Mouse (Mus musculus): ENCODE data around the gene Setd6. TPM values are rescaled to one million over a fixed set of nuclear protein-coding genes. Genes with fewer than 3 reads are reported as not detected.

The Setd6 gene
- polyA plus RNA-seq, 1 experiment, result 12.6 TPM

GRCm38 (mm10) chr8:95676631-95677030 is 39.0 kb upstream of the Setd6 start, which contains the start of gene Ndrg4:
Gene Ndrg4 (plus strand): TSS chr8:95676980.
- Histone ChIP-seq H3K79me2 (ENCODE audit: control insufficient read depth, insufficient read depth) (peaks cover 32% of the 10 kb centered on the region), H3K27me3 (ENCODE audit: control insufficient read depth, insufficient read depth, insufficient read length) (no peaks in the 10 kb centered on the region), H3K79me3 (ENCODE audit: low read depth) (peaks cover 7% of the 10 kb centered on the region), H3K36me3 (ENCODE audit: control insufficient read depth, insufficient read depth) (no peaks in the 10 kb centered on the region), H3K4me3 (ENCODE audit: insufficient read depth, poor library complexity, severe bottlenecking) (peak within 1 kb of the TSS; percentile 43), H3ac (ENCODE audit: control insufficient read depth, insufficient read length, low read depth) (peak within 1 kb of the TSS; percentile 90)
- no peak for TF ChIP-seq MYOG (IDR thresholded peaks at IDR 0.05; ENCODE audit: control insufficient read depth, extremely low read depth, insufficient read length)
- TF ChIP-seq CEBPB (IDR thresholded peaks at IDR 0.05; ENCODE audit: low read depth), result no peak
- no peak for TF ChIP-seq MAX (IDR thresholded peaks at IDR 0.05)
- TF ChIP-seq USF1 (IDR thresholded peaks at IDR 0.05; ENCODE audit: low read depth), result no peak
- no peak for TF ChIP-seq FOSL1 (IDR thresholded peaks at IDR 0.05; ENCODE audit: insufficient read depth, low read length, poor library complexity, severe bottlenecking)
- TF ChIP-seq MYOD1 (IDR thresholded peaks at IDR 0.05; ENCODE audit: control insufficient read depth, insufficient read length, low read depth), result no peak

- TF ChIP-seq CTCF (IDR thresholded peaks at IDR 0.05; ENCODE audit: control insufficient read depth, insufficient read depth, insufficient read length) (no peak), FOSL1 (IDR thresholded peaks at IDR 0.05; ENCODE audit: insufficient read depth, low read length, poor library complexity, severe bottlenecking) (no peak), MAX (IDR thresholded peaks at IDR 0.05) (no peak)
- H3K4me3 ChIP-seq (ENCODE audit: insufficient read depth, poor library complexity, severe bottlenecking), result peak overlapping the region; percentile 43
- H3ac ChIP-seq (ENCODE audit: control insufficient read depth, insufficient read length, low read depth), result peak overlapping the region; percentile 90
- H3K79me2 ChIP-seq (ENCODE audit: control insufficient read depth, insufficient read depth), result peaks cover 40% of the 10 kb centered on the region
- H3K27me3 ChIP-seq (ENCODE audit: control insufficient read depth, insufficient read depth, insufficient read length), result no peaks in the 10 kb centered on the region
- H3K79me3 ChIP-seq (ENCODE audit: low read depth), result peaks cover 7% of the 10 kb centered on the region
- H3K36me3 ChIP-seq (ENCODE audit: control insufficient read depth, insufficient read depth), result no peaks in the 10 kb centered on the region
Measured at GRCm38 (mm10) chr8:95677591-95678023, 38.1 kb upstream of the Setd6 start.

GRCm38 (mm10) chr8:95678024-95678611 is 37.6 kb upstream of the Setd6 start:
- peak overlapping the region; percentile 43 for H3K4me3 ChIP-seq (ENCODE audit: insufficient read depth, poor library complexity, severe bottlenecking)
- peaks cover 7% of the 10 kb centered on the region for H3K79me3 ChIP-seq (ENCODE audit: low read depth)
- TF ChIP-seq MAX (IDR thresholded peaks at IDR 0.05), result no peak
- peaks cover 46% of the 10 kb centered on the region for H3K79me2 ChIP-seq (ENCODE audit: control insufficient read depth, insufficient read depth)
- no peaks in the 10 kb centered on the region for H3K36me3 ChIP-seq (ENCODE audit: control insufficient read depth, insufficient read depth)
- H3K27me3 ChIP-seq (ENCODE audit: control insufficient read depth, insufficient read depth, insufficient read length), result no peaks in the 10 kb centered on the region
- H3ac ChIP-seq (ENCODE audit: control insufficient read depth, insufficient read length, low read depth), result peak overlapping the region; percentile 90

GRCm38 (mm10) chr8:95688073-95688672 is 27.5 kb upstream of the Setd6 start:
- Histone ChIP-seq H3K27me3 (ENCODE audit: control insufficient read depth, insufficient read depth, insufficient read length) (no peaks in the 10 kb centered on the region), H3K79me3 (ENCODE audit: low read depth) (peaks cover 9% of the 10 kb centered on the region), H3K4me3 (ENCODE audit: insufficient read depth, poor library complexity, severe bottlenecking) (no peak overlapping the region), H3K36me3 (ENCODE audit: control insufficient read depth, insufficient read depth) (no peaks in the 10 kb centered on the region), H3ac (ENCODE audit: control insufficient read depth, insufficient read length, low read depth) (no peak overlapping the region), H3K79me2 (ENCODE audit: control insufficient read depth, insufficient read depth) (peaks cover 27% of the 10 kb centered on the region)
- TF ChIP-seq MYOD1 (IDR thresholded peaks at IDR 0.05; ENCODE audit: control insufficient read depth, insufficient read length, low read depth), result no peak
- no peak for TF ChIP-seq FOSL1 (IDR thresholded peaks at IDR 0.05; ENCODE audit: insufficient read depth, low read length, poor library complexity, severe bottlenecking)
- no peak for TF ChIP-seq CEBPB (IDR thresholded peaks at IDR 0.05; ENCODE audit: low read depth)
- no peak for TF ChIP-seq MYOG (IDR thresholded peaks at IDR 0.05; ENCODE audit: control insufficient read depth, extremely low read depth, insufficient read length)
- no peak for TF ChIP-seq CTCF (IDR thresholded peaks at IDR 0.05; ENCODE audit: control insufficient read depth, insufficient read depth, insufficient read length)
- no peak for TF ChIP-seq USF1 (IDR thresholded peaks at IDR 0.05; ENCODE audit: low read depth)
- no peak for TF ChIP-seq MAX (IDR thresholded peaks at IDR 0.05)

GRCm38 (mm10) chr8:95690929-95691541 is 24.6 kb upstream of the Setd6 start:
- TF ChIP-seq FOSL1 (IDR thresholded peaks at IDR 0.05; ENCODE audit: insufficient read depth, low read length, poor library complexity, severe bottlenecking) (no peak), CTCF (IDR thresholded peaks at IDR 0.05; ENCODE audit: control insufficient read depth, insufficient read depth, insufficient read length) (no peak), MAX (IDR thresholded peaks at IDR 0.05) (no peak), CEBPB (IDR thresholded peaks at IDR 0.05; ENCODE audit: low read depth) (no peak), MYOG (IDR thresholded peaks at IDR 0.05; ENCODE audit: control insufficient read depth, extremely low read depth, insufficient read length) (no peak), USF1 (IDR thresholded peaks at IDR 0.05; ENCODE audit: low read depth) (no peak), MYOD1 (IDR thresholded peaks at IDR 0.05; ENCODE audit: control insufficient read depth, insufficient read length, low read depth) (no peak)
- peaks cover 9% of the 10 kb centered on the region for H3K79me3 ChIP-seq (ENCODE audit: low read depth)
- no peaks in the 10 kb centered on the region for H3K27me3 ChIP-seq (ENCODE audit: control insufficient read depth, insufficient read depth, insufficient read length)
- no peaks in the 10 kb centered on the region for H3K36me3 ChIP-seq (ENCODE audit: control insufficient read depth, insufficient read depth)
- H3K4me3 ChIP-seq (ENCODE audit: insufficient read depth, poor library complexity, severe bottlenecking), result no peak overlapping the region
- no peak overlapping the region for H3ac ChIP-seq (ENCODE audit: control insufficient read depth, insufficient read length, low read depth)
- H3K79me2 ChIP-seq (ENCODE audit: control insufficient read depth, insufficient read depth), result peaks cover 20% of the 10 kb centered on the region

GRCm38 (mm10) chr8:95694631-95695030 is 21.1 kb upstream of the Setd6 start:
- Histone ChIP-seq H3K36me3 (ENCODE audit: control insufficient read depth, insufficient read depth) (no peaks in the 10 kb centered on the region), H3K79me2 (ENCODE audit: control insufficient read depth, insufficient read depth) (peaks cover under 1% of the 10 kb centered on the region), H3K27me3 (ENCODE audit: control insufficient read depth, insufficient read depth, insufficient read length) (no peaks in the 10 kb centered on the region), H3K4me3 (ENCODE audit: insufficient read depth, poor library complexity, severe bottlenecking) (no peak overlapping the region), H3ac (ENCODE audit: control insufficient read depth, insufficient read length, low read depth) (no peak overlapping the region), H3K79me3 (ENCODE audit: low read depth) (peaks cover 2% of the 10 kb centered on the region)
- TF ChIP-seq MYOD1 (IDR thresholded peaks at IDR 0.05; ENCODE audit: control insufficient read depth, insufficient read length, low read depth) (no peak), MAX (IDR thresholded peaks at IDR 0.05) (no peak), CEBPB (IDR thresholded peaks at IDR 0.05; ENCODE audit: low read depth) (no peak), MYOG (IDR thresholded peaks at IDR 0.05; ENCODE audit: control insufficient read depth, extremely low read depth, insufficient read length) (no peak), FOSL1 (IDR thresholded peaks at IDR 0.05; ENCODE audit: insufficient read depth, low read length, poor library complexity, severe bottlenecking) (no peak), CTCF (IDR thresholded peaks at IDR 0.05; ENCODE audit: control insufficient read depth, insufficient read depth, insufficient read length) (no peak), USF1 (IDR thresholded peaks at IDR 0.05; ENCODE audit: low read depth) (no peak)
